Mouse (Mus musculus) testis, adult 2 months (tissue): Measurements from ENCODE around the gene Agap2. TPM values are rescaled to one million over a fixed set of nuclear protein-coding genes. Genes with fewer than 3 reads are reported as not detected.
"Not testable (repeated sequence)": the region's sequence is repeated elsewhere in the genome, so short reads cannot be mapped to it uniquely, and the experiment has no call there.

Experiments used
- H3K27ac ChIP-seq: fragments of 200-500 bp; 2 replicates; pipeline ENCODE4 v1.5.1; 2012; ENCODE audit warnings: low read depth, low read length; ENCODE audit not compliant: control insufficient read depth, insufficient read depth
- H3K27me3 ChIP-seq: fragments of 200-500 bp; 2 replicates; pipeline ENCODE4 v1.6.1; 2012; ENCODE audit warnings: mild to moderate bottlenecking, low read length, moderate library complexity; ENCODE audit not compliant: control insufficient read depth, insufficient read depth
- H3K36me3 ChIP-seq: fragments of 200-500 bp; 2 replicates; pipeline ENCODE4 v1.6.1; 2012; ENCODE audit warnings: mild to moderate bottlenecking, low read length; ENCODE audit not compliant: control insufficient read depth, insufficient read depth
- H3K4me1 ChIP-seq: fragments of 200-500 bp; 2 replicates; pipeline ENCODE4 v1.6.1; 2012; ENCODE audit warnings: low read length; ENCODE audit not compliant: control insufficient read depth, insufficient read depth
- H3K4me3 ChIP-seq: fragments of 200-500 bp; 2 replicates; pipeline ENCODE4 v1.5.1; 2012; ENCODE audit warnings: low read depth, mild to moderate bottlenecking, low read length, moderate library complexity, mixed read lengths; ENCODE audit not compliant: control insufficient read depth
- CTCF ChIP-seq: fragments of 200-500 bp; IDR thresholded peaks from 2 replicates; pipeline ENCODE4 v1.5.1; 2012; ENCODE audit warnings: low read depth, mild to moderate bottlenecking, inconsistent platforms, low read length, moderate library complexity; ENCODE audit not compliant: control insufficient read depth, insufficient read depth, insufficient replicate concordance
- POLR2A ChIP-seq: fragments of 200-500 bp; IDR thresholded peaks from 2 replicates; pipeline ENCODE4 v1.6.1; 2012; ENCODE audit warnings: low read depth, mild to moderate bottlenecking, inconsistent platforms, low read length, moderate library complexity; ENCODE audit not compliant: control insufficient read depth
- polyA plus RNA-seq: library from polyadenylated mRNA; depleted of rRNA; stranded (reverse); fragments of >200 nt; gene quantifications from 2 replicates; pipeline ENCODE4 v1.2.3, GENCODE M21; 2012

Gene Agap2
- polyA plus RNA-seq, 1 experiment = 0.53 TPM

GRCm38 (mm10) chr10:127123436-127123805 lies 48.3 kb downstream of the Agap2 start:
- Histone ChIP-seq H3K4me3 (no peak overlapping the region), H3K27me3 (no peaks in the 10 kb centered on the region), H3K4me1 (peaks cover 10% of the 10 kb centered on the region), H3K27ac (no peak overlapping the region), H3K36me3 (peaks cover 2% of the 10 kb centered on the region)
- no peak for TF ChIP-seq POLR2A
- peak; percentile 1; the same call in 1 of the 2 replicates for TF ChIP-seq CTCF

DNA sequence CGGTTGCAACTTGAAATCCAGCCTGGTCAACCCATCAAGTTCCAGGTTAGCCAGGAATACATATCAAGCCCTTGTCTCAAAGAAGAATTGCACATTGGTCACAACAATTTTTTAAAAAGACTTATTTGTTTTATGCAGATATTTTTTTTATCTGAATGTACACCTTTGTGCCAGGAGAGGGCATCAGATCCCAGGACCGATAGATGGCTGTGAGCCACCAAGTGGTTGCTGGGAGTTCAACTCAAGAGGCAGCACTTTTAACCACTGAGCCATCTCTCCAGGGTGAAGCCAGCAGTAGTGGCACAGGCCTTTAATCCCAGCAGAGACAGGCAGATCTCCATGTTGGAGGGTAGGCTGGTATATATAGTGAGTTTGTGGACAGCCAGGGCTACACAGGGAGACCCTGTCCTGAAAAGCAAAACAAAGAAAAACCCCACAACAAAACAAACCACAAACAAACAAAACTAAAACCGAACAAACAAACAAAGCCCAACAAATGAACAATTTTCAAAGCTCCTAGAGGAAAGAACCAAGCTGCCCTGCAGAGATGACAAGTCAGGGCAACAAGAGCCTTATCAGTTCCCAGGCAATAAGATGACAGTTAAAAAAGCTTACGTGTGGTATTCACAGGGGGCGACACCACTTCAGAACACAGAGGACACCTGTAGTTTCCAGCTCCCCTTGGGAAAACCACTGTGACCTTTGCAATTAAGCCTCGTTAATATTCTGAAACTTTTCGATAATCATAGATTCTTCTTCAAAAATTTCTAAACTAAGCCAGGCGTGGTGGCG lies 50.3 kb downstream of the Agap2 start:
- Histone ChIP-seq H3K27ac (no peak overlapping the region), H3K36me3 (no peaks in the 10 kb centered on the region), H3K4me3 (no peak overlapping the region), H3K27me3 (no peaks in the 10 kb centered on the region), H3K4me1 (peaks cover 4% of the 10 kb centered on the region)
- no peak for TF ChIP-seq POLR2A
- TF ChIP-seq CTCF = 0 out of 2 replicates have a peak, but pooled peaks have one; percentile 15

DNA sequence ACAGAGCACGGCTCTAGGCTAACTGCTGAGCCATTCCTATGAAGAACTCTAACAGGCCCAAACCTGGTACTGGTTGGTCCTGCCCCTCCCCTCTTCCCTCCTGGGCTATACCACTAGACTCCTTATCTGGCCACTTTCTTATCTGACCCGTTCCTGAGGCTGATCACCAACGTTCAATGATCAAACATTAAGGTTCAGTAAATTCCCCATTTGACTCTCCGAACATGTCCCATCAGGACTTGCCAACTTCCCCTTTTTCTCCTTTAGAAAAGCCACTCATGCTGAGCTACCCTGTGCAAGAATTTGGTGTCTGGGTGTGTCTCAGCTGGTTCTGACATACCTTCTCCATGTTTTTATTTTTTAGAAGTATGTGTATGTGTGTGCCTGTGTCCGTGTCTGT lies 51.5 kb downstream of the Agap2 start:
- no peaks in the 10 kb centered on the region for H3K27me3 ChIP-seq
- H3K4me3 ChIP-seq = no peak overlapping the region
- TF ChIP-seq POLR2A (no peak), CTCF (no peak)
- H3K36me3 ChIP-seq = no peaks in the 10 kb centered on the region
- H3K27ac ChIP-seq = no peak overlapping the region
- no peaks in the 10 kb centered on the region; the same call in none of the 2 replicates for H3K4me1 ChIP-seq

- no peaks in the 10 kb centered on the region; the same call in none of the 2 replicates for H3K4me1 ChIP-seq
- H3K27me3 ChIP-seq = no peaks in the 10 kb centered on the region
- H3K4me3 ChIP-seq = no peak overlapping the region
- H3K36me3 ChIP-seq = no peaks in the 10 kb centered on the region
- no peak for TF ChIP-seq POLR2A
- TF ChIP-seq CTCF = no peak
- peak overlapping the region; percentile 34 for H3K27ac ChIP-seq
Measured at GRCm38 (mm10) chr10:127127711-127128279, 52.7 kb downstream of the Agap2 start.

DNA sequence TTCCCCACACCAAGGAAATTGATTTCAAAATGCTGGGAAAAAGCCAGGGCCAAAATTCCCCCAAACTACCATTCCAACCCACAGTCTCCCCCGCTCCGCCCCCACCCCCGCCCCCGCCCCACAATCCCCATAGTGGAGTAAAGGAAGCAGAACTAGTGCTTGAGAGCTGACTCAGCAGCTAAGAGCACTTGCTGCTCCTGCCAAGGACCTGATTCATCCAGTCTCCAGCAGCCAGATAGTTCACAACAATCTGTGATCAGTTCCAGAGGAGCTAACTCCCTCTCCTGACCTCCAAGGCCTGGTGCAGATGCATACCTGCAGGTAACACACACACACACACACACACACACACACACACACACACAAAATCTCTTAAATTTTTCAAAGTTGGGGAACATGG lies 54.3 kb downstream of the Agap2 start:
- Histone ChIP-seq H3K36me3 (no peaks in the 10 kb centered on the region), H3K27ac (no peak overlapping the region), H3K27me3 (no peaks in the 10 kb centered on the region), H3K4me3 (no peak overlapping the region), H3K4me1 (peaks cover 3% of the 10 kb centered on the region)
- TF ChIP-seq POLR2A (no peak), CTCF (no peak)

DNA sequence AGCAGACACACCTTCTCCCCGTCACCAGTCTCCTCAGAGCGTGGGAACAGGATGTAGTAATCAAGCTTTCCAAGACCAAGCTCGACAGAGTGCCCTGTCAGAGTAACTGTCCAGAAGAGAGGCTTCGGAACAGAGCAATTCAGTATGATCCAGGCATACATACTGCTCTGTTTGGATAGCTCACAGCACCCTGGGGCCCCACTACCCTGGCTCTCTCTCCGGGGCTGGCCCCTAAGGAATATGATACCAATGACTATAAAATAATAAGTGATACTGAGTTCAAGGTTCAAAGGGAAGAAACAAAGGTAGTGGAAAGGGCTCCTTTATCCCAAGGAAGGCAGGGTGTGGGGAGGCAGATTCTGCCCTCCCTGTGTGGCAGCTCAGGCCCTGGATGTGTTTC lies 57.4 kb downstream of the Agap2 start:
- H3K4me3 ChIP-seq = no peak overlapping the region
- H3K36me3 ChIP-seq = no peaks in the 10 kb centered on the region
- H3K27ac ChIP-seq = no peak overlapping the region
- TF ChIP-seq POLR2A = no peak
- TF ChIP-seq CTCF = no peak
- H3K27me3 ChIP-seq = no peaks in the 10 kb centered on the region
- H3K4me1 ChIP-seq = peaks cover 3% of the 10 kb centered on the region

DNA sequence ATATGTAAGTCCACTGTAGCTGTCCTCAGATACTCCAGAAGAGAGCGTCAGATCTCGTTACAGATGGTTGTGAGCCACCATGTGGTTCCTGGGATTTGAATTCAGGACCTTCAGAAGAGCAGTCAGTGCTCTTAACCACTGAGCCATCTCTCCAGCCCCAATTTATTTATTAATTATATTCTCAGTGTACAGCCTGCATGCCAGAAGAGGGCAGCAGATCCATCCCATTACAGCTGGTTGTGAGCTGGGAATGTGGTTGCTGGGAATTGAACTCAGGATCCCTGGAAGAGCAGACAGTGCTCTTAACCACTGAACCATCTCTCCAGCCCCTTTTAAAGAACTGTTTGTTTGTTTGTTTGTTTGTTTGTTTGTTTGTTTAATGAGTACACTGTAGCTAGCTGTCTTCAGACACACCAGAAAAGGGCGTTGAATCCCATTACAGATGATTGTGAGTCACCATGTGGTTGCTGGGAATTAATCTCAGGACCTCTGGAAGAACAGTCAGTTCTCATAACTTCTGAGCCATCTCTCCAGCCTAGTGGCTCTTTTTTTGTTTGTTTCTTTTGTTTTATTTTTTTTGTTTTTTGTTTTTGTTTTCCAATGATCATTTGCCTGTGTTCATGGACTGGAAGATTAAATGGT lies 59.4 kb downstream of the Agap2 start:
- H3K36me3 ChIP-seq, H3K27ac ChIP-seq, H3K27me3 ChIP-seq, H3K4me3 ChIP-seq, H3K4me1 ChIP-seq: not testable (repeated sequence)
